Mouse (Mus musculus): Measurements from ENCODE around the gene Ttc30a2.

Ttc30a2 gene

DNA sequence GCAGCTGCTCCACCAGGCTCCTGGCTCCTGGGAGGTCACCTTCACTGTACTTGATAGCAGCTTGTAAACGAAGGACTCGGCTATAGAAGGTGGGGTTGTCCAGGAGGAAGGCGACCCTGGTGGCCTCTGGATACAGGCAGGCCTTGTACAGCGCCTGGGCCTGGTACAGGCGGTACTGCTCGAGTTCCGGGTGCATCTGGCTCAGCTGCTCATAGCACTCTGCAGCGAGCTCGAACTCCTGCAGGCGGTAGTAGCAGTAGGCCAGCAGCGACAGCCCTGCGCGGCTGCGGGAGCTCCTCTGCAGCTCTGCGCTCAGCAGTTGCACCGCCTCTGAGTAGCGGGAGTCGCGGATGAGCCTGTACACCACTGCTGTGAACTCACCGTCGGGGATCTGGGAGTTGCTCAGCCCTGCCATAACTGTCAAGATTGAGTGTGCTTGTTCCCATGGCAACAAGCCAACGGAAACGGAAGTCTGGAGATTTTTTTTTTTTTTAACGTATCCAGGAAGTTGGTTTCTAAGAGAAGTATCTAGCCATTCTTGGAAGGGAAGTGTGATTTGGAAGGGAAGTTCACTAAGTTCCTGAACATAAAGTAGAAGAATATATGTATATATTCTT is at the start of gene Ttc30a2:
Gene Ttc30a2 (minus strand): TSS at position 419 of the 617 bp plus-strand sequence.
- peak; percentile 55 for DNase-seq (ENCODE audit: low spot score)

DNA sequence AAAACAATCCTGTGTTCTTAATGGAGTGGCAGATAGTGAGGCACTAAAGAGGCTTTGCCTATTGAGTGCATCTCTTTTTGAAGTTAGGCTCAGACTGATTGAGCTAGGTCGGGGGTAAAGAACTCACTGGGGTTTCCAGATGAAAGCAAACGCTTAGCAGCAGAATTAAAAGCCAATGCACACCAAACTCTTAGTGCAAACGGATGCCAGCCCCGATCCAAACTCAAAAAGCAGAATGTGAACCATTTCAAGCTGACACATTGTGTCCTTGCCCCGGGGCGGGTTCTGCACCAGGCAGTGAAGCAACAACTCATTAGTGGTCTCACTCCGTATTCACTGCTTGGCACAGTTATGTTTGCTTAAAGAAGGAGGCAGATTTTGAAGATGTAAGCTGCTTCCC is 38.9 kb upstream of the Ttc30a2 start:
- DNase-seq (ENCODE audit: low spot score), result no peak

DNA sequence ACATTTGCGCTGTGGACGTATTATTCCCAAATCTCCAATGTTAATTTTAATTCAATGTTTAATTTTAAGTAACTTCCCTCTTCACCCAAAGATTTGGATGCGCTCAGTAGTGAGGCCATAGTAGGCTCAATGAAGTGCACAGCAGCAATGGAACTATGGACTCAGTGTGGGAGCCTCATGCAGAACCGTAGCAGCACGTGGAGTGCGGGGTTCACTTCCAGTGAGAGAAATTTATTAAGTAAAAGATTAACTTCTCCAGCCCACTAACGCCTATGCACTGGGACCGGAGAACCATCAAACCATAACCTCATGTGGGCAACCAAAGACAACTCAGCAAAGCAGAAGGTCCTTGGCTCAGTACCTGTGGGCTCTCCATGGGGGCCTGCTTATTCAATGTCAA is 38.2 kb upstream of the Ttc30a2 start:
- no peak for DNase-seq (ENCODE audit: low spot score)

DNA sequence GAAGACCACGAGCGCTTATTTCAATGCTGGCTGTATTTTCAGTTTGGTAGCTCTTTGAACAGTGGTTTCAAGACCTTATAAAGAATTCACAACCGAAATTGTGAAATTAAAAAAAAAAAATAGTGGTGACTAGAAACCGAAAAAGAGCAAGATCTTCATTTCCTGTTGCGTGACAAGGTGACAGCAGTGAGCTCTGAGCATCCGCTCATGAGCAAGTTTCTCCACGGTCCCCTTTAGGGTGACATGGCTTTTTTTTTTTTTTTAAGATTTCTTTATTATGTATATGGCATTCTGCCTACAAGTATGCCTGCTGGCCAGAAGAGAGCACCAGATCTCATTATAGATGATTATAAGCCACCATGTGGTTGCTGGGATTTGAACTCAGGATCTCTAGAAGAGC is 37.5 kb upstream of the Ttc30a2 start:
- no peak for DNase-seq (ENCODE audit: low spot score)

DNA sequence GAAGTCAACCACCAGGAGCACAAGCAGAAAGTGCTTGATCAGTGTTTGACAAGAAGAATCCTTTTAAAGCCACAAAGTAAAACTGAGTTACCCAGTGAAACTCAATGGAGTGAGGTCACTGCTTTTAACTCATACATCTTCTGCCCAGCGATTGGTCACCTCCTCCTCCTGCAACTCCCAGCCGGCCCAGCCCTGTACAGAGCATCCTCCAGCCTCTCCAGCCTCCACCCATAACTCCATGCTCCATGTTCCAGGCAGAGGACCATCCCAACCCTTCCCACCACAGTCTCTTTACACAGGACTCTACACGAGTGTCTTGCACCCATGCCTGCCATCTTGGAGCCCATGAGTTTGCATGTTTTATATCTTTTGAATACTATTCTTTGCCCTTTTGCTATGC is 36.7 kb upstream of the Ttc30a2 start:
- DNase-seq (ENCODE audit: low spot score), result no peak

DNA sequence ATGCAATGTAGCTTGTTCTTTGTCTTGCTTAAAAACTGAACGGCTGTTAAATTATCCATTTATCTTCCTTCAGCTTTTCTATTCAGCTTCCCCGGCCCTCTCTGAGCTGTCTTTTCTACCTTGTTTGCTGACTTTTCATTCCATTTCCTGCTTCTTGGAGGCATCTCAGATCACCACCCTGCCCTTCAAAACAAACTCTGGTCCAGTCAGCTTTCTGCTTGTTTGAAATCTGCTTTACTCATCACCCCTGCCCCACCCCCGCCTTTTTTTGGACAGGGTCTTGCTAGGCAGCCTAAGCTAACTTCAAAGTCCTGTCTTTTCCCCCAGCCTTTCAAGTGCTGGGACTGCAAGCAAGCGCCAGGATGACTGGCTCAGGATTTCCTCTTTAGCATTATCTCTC is 28.2 kb upstream of the Ttc30a2 start:
- no peak for DNase-seq (ENCODE audit: low spot score)

DNA sequence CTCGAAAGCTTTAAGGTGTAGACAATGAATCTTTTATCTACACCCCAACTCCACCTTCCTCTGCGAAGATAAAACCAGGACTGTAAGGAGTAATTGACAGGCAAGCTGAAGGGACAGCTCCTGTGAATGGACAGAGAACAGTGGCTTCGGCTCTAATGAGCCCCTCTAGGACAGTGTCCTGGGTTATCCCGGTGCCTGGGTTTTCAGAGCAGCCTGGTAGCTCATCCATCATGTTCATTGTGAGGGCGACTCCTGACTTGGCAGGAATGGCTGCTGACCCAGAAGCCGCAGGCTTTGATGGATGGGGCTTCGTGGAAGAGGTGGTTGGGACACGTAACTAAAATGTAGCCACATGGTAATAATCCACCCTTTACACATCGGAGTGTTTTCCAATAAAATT is 24.9 kb upstream of the Ttc30a2 start:
- no peak for DNase-seq (ENCODE audit: low spot score)

DNA sequence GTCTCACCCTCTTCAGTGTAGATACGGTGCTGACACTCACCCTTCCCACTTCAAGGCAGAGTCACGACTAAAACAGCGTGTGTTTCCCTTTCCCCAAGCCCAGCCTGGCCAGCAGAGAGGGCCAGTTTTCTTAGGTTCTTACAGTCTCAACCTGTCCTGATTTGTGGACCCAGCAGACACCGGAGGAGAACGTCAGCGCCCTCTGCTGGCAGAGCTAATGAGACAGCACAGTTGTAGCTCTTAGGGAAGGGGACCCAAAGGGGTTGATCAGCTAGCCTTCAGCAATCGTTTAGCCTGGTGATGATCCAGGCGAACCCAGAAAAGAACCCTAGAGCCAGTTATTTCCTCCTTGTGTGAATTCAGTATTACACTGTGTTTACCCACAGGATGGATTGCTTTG is 23.4 kb upstream of the Ttc30a2 start:
- peak; percentile 46 for DNase-seq (ENCODE audit: low spot score)

DNA sequence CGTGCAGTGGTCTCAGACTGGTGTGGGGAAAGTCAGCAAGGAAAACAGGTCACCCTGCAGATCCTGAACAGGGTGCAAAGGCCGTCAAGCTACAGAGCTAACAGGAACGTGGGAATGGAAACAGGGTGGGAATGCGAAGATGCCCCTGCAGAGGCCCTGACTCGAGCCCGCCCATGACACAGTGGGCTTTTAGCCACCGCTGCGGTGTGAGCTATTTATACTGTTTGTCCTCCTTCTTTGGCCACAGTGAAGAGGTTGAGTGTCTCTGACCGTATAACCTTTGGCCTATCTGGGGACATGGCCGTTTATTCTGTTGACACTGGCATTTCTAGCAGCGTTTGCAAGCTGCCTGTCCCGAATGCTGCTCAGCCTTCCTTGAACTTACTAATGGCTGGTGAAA is 21.7 kb upstream of the Ttc30a2 start:
- DNase-seq (ENCODE audit: low spot score), result no peak

DNA sequence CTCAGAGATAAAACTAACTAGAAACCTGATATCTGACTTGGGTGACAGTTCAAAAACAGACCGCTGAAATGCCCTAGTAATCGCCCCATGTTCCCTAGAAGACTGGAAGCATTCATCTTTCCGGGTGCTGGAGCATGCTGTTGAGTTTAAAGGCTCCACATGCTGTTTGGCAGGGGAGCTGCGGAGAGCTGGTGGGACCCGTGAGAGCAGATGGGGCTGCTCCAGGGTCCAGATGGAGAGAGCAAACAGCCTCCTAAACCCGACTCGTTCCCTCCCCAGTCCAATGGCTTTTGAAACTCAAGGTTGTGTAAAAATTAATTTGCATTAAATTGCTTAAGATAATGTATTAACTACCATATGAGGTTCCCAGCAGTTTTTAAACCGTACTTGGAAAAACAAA is 20.7 kb upstream of the Ttc30a2 start:
- no peak for DNase-seq (ENCODE audit: low spot score)

DNA sequence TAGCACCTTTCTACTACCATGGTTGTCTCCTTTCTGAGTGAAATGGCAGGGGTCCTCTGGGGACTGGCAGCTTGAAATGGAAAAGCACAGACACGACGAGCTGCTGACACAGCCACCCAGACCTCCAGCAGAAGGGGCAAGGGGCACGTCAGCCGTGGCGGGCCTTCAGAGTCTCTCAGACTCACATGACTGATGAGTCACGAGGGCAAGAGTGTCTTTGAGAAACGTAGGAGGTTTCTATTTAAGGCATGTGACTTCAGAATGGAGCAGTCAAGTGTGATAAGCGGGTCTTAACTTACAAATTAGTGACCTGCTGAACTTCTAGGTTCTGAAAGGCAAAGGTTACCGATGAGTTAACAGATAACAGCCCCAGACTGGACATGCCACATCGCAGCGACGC is 19.8 kb upstream of the Ttc30a2 start:
- no peak for DNase-seq (ENCODE audit: low spot score)

DNA sequence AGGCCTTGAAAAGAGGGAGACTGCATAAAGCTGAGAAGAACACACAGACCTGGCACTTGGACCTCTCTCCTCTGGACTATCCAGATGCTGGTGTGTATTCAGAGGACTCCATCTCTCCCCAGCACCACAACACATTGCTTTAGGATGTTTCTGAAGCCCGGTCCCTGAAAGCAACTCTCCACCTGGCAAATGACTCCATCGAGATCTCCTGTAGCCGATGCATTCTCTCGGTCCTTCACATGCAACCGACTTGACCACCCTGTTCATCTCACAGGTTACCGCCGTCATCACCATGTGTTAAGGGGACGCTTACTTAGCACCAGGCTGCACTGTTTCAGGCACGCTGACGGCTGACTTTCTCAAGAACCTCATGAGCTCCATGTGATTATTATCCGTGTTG is 16.9 kb upstream of the Ttc30a2 start:
- DNase-seq (ENCODE audit: low spot score), result no peak

DNA sequence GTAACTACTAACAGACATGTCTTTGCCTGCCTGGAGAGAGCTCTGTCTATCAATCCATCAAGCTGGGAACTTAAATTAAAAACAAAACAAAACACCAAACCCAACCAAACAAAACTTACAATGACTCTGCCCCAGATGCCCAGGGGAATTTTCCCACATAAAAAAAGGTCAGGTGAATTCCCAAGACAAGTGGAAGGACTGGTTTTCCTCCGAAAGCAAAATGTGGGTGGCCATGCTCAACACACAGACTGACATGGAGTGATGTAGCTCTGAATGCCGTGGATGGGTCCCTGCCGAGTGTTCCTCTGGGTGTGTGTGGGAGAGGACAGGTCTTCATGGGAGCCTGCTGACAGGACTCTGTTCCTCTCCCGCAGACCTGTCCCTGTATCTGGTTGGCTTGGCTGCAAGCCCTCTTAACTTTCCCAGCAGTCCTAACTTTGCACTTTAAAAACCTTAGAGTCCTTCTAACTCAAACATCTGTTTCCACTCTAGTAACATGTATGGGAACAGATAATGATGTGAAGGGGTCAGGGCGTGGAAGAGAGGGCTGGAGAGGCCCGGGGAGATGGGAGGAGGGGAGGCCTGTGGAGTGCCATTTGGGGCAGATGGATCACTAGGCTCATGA is 13.7 kb upstream of the Ttc30a2 start:
- no peak for DNase-seq (ENCODE audit: low spot score)

DNA sequence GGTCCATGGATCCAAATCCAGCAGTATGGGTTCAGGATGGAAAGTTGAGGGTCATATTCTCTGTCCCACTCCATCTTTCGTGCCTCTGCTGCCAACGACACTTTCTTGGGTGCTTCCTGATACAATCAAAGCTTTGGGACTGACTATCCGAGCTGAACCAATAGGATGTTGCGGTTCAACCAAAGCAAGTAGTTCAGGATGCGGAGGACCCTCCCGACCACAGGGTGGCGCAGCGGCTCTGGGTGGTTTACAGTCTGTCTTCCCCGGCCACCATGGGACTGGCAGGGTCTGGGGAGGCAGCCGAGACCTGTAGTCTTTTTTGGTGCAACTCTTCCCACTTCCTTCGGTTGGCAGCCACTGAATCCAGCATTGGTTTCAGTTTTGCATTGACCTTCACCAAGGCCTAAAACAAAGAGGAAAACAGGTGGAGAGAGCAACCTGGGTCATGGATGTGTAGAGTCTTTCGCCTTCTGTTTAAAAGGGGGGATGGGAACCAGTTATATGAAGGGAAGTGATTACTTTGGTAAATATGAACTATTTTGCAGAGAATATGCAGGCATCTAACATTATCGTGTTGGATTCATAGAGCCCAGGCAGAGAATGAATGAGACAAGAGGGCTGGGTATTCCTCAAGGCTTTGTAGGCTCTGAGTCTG is 13.0 kb upstream of the Ttc30a2 start:
- peak; percentile 74 for DNase-seq (ENCODE audit: low spot score)

DNA sequence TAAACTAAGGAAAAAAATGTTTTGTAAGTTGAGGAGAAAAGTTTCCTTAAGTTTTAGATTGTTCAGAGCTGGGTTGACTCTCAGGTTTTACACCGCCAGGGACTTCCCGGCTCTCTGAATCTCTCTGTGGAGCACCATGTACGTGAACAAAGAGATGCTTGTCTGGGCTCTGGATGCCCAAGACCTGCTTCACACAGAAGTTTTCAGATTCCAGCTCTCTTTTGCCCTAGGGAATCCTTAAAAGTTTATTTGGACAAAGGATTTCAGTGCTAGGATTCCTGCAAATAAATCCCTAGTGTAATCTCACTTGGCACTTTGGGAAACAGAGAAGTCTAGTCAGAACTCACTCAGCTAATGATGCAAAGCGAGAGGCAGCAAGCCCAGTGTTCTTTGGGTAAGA is 11.7 kb upstream of the Ttc30a2 start:
- DNase-seq (ENCODE audit: low spot score), result no peak

DNA sequence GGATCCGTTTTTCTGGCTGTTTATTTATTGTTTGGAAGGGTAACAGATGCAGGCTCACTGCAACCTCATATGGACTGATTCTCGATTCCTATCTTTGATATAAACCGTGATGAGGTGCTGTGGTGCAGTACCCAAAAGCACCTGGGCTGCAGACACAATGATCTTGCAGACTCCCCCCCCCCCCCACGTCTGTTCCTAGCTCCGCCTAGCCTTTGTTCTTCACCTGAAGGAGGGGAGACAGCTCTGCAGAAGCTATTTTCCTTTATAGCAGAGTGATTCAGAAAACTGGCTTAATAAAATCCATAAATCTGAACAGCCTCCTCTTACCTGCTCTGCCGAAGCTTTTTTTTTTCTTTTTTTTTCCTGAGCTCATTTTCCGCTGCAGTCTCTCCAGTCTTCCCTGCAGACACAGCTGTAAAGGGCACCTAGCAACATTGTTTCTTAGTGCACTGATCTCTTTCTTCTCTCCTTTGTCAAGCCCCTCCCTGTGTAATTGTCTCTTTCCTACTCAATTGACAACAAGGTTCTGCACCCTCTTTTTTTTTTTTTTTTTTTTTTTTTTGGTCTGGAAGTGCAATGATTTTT is 10.9 kb upstream of the Ttc30a2 start:
- DNase-seq (ENCODE audit: low spot score), result no peak

DNA sequence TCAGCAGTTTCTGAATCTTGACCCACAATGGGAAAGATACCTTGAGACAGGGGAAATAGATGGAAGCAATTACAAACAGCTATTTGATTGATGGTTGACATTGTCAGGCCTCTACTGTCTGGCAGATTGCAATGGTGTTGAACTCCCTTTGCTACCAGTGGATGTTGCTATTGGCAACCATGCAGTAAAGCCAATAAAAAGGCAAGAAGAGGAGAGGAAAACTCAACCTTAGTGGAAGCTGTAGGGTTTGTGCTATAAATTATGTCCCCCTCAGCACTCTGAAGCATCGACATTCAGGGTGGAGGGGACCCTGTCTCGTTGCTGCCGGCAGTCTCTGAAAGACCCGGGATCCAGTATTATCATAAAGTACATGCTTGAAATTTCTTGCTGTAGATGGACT is 10.4 kb upstream of the Ttc30a2 start:
- DNase-seq (ENCODE audit: low spot score), result no peak

DNA sequence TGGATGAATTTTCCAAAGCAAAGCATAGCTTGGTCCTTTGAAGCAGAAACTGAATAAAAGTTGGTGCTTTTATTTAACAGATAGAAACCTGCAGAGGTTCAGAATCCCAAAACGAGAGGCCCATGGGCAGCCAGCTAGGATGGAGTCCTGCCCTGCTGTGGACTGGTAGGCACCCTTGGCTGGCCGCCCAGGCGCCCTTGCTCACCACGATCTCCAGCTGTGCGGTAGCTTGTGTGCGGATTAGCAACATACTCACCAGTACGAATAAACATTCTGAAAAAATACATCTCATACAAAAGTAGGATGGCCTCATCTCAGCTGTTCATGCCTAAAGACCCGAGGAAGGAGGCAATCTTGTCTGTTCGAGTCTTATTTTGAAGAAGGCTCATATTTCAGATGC is 9.8 kb upstream of the Ttc30a2 start:
- no peak for DNase-seq (ENCODE audit: low spot score)

DNA sequence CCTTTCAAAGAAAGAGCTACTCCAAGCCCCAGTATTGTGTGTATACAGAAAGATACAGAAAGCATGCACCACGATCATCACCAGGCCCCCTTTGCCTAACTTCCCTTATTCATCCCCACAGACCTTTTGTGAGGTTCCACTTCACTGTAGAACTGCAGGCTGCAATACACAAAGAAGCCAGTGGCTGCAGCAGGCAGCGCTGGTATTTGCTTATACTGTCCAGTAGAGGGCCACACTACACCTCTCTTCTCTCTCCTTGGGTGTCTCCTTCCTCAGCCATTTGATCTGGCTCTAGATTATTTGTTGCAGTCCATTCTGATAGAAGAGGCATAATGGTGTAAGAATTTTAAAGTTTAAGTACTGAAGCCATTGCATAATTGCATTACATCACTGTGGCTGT is 7.2 kb upstream of the Ttc30a2 start:
- peak; percentile 61 for DNase-seq (ENCODE audit: low spot score)

DNA sequence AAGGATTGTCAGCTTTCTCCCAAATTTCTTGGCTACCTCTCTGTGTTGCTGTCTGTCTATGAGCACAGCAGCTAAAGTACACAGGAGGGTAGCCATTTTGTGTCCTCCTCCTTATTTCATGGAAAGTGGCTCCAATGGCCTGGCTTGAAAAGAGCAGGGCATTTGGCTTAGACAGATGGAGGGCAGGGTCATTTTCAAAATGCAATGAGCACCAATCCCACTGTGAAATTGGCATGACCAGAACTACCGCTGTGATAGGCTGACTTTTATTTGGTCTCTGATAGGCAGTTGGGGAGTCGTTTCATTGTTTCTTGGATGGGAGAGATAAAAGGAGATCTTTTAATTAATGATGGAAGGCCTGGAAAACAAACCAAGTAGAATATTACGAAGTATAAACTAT is 5.9 kb upstream of the Ttc30a2 start:
- DNase-seq (ENCODE audit: low spot score), result no peak

DNA sequence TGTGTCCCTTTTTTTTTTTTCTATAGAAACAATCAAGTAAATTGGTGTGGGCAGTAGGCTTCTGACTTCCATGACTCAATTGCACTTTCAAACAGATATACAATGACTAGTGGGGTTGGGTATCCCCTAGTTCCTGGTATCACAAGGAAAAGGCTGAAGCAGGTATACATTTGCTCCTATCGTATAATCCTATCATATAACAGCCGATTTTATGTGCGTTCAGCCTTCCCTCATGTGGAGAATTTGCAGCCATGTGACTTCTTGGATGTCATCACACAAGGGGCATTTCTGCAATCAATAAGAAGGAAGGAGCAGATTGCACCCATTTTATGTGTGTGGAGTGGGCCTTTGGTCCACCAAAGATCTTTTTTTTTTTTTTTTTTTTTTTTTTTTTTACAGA is 5.1 kb upstream of the Ttc30a2 start:
- DNase-seq (ENCODE audit: low spot score), result no peak

DNA sequence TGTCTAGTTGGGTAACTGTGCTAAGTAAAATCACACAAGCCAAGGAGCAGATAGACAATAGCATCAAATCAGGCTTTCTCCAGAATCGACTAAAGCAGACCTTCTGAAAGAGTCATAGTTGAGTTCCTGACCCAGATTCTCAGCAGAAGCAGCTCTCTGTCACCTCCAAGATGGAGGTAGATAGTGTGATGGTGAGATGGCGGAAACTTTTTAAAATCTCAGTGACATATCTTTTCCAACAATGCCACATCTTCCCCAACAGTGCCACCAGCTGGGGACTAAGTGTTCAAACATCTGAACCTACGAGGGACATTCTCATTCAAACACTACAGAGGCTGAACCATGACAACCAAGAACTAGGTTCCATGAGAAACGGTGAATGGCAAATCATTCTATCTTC is 4.7 kb upstream of the Ttc30a2 start:
- no peak for DNase-seq (ENCODE audit: low spot score)

DNA sequence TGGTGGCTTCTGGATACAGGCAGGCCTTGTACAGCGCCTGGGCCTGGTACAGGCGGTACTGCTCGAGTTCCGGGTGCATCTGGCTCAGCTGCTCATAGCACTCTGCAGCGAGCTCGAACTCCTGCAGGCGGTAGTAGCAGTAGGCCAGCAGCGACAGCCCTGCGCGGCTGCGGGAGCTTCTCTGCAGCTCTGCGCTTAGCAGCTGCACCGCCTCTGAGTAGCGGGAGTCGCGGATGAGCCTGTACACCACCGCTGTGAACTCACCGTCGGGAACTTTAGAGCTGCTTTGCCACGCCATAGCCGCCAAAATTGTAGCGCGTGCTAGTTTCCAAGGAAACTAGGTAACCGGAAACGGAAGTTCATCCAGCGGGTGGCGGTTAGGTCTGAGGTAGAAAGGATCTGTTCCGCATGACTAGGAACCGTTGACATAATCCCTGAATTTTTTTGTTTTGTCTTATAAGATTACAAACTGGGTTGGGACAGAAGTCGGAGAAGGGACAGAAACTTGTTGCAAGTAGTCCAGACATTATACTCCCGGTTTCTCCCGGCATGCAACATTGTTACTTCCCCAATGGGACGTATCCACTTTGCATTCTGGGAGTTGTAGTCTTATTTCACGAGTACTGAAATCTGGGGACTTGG is 3.6 kb upstream of the Ttc30a2 start, which contains the start of gene Ttc30a1:
Gene Ttc30a1 (minus strand): TSS at position 528 of the 642 bp plus-strand sequence.
- DNase-seq (ENCODE audit: low spot score), result peak; percentile 82
